Mouse (Mus musculus) CD4-positive naive resting alpha-beta T cell, adult 76 days (primary cell): Measurements from ENCODE around the gene Ptn. TPM values are rescaled to one million over a fixed set of nuclear protein-coding genes. Genes with fewer than 3 reads are reported as not detected.

Experiments
- total RNA-seq: library from RNA; stranded (reverse); gene quantifications from one replicate; pipeline ENCODE4 v1.2.4, GENCODE M21; 2023

Gene Ptn
- total RNA-seq = not detected

GRCm38 (mm10) chr6:36809747-36810285 is at the start of gene Ptn:
Gene Ptn (minus strand): TSS chr6:36810220.

